Mouse (Mus musculus): Measurements from ENCODE around the gene Astl. TPM values are rescaled to one million over a fixed set of nuclear protein-coding genes. Genes with fewer than 3 reads are reported as not detected.

Astl gene
- polyA plus RNA-seq, 1 experiment from 2014 or later: 0.10 TPM

DNA sequence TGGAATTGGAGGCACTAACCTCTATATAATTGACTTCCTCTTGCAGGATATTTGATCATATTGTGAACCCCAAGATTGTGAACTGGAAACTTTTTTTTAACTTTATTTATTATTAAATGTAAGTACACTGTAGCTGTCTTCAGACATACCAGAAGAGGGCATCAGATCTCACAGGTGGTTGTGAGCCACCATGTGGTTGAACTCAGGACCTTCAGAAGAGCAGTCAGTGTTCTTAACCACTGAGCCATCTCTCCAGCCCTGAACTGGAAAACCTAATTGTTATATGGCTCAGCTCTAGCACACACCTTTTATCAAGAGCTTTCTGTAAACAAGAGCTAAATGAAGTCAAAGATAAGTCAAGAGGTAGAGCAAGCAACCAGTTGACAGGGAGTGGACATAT, 32.3 kb upstream of the Astl start:
- ATAC-seq (replicated peaks; ENCODE audit: insufficient number of reproducible peaks, low FRiP score, low TSS enrichment, low read depth): no peak
- Histone ChIP-seq H3K4me3 (ENCODE audit: low read depth, low read length) (no peak overlapping the region), H3K4me2 (ENCODE audit: low read depth, low read length) (no peak overlapping the region), H3K36me3 (replicated peaks; ENCODE audit: control insufficient read depth, insufficient read depth, low read depth, low read length) (no peaks in the 10 kb centered on the region), H3K27ac (replicated peaks; ENCODE audit: low read depth, low read length) (no peak overlapping the region), H3K9me3 (replicated peaks; ENCODE audit: control insufficient read depth, low read length) (no peaks in the 10 kb centered on the region), H3K4me1 (ENCODE audit: control insufficient read depth, insufficient read depth, low read length) (no peaks in the 10 kb centered on the region), H3K9ac (replicated peaks; ENCODE audit: low read length) (no peak overlapping the region), H3K27me3 (ENCODE audit: control insufficient read depth, insufficient read depth, low read length) (no peaks in the 10 kb centered on the region)
- DNase-seq (ENCODE audit: low spot score): no peak

DNA sequence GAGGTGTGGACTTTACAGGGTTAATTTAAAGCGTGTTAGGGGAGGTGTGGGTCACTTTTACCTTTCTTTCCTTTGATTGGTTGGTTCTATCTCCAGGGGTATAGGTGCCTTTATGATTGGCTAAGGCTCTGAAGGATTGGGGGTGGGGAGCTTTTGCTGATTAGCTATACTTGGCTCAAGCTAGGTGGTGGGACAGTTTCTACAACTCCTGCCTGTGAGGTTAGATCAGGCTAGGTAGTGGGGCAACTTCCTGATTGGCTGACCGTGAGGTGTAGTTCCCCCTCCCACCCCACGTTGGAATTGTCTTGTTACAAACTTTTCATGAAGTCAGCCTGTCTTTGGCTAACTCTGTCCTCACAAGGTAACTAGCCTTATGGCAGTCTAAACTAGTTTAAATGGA, 31.3 kb upstream of the Astl start:
- Histone ChIP-seq H3K4me2 (ENCODE audit: low read depth, low read length) (no peak overlapping the region), H3K4me1 (ENCODE audit: control insufficient read depth, insufficient read depth, low read length) (no peaks in the 10 kb centered on the region), H3K27ac (replicated peaks; ENCODE audit: low read depth, low read length) (no peak overlapping the region), H3K4me3 (ENCODE audit: low read depth, low read length) (no peak overlapping the region), H3K9me3 (replicated peaks; ENCODE audit: control insufficient read depth, low read length) (no peaks in the 10 kb centered on the region), H3K36me3 (replicated peaks; ENCODE audit: control insufficient read depth, insufficient read depth, low read depth, low read length) (no peaks in the 10 kb centered on the region), H3K27me3 (ENCODE audit: control insufficient read depth, insufficient read depth, low read length) (no peaks in the 10 kb centered on the region), H3K9ac (replicated peaks; ENCODE audit: low read length) (no peak overlapping the region)
- ATAC-seq (replicated peaks; ENCODE audit: insufficient number of reproducible peaks, low FRiP score, low TSS enrichment, low read depth) (no peak), DNase-seq (ENCODE audit: low spot score) (no peak)
- WGBS: 42% methylated on average over 3 of the region's 3 CpGs

DNA sequence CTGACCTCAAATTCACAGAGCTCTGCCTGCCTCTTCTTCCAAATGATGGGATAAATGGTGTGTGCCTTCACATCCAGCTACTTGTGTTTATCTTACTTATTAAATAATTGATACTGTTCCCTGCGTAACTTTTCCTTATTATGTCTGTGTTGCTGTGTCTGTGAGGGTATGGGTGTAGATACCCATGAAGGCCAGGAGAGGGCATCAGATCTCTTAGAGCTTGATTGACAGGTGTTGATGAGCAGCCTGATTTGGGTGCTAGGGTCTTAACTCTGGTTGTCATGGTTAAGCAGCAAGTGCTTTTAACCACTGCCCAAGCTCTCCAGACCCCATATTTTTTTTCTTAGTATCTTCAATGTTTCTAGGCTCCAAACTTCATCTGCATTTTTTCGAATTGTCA, 29.8 kb upstream of the Astl start:
- 88% methylated on average over 2 of the region's 2 CpGs for WGBS

DNA sequence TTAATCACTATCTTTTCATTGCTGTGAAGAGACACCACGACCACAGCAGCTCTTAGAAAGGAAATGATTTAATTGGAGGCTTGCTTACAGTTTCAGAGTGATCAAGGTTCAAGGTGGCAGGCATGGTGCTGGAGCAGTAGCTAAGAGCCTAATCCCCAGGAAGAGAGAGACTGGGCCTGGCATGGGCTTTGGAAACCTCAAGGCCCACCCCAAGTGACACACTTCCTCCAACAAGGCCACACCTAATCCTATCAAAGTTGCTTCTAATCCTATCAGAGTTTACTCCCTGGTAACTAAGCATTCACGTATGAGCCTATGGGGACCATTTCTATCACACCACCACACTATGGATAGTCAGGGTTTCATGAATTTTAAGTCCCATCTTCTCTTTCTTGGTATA, 28.2 kb upstream of the Astl start:
- Histone ChIP-seq H3K27me3 (ENCODE audit: control insufficient read depth, insufficient read depth, low read length) (no peaks in the 10 kb centered on the region), H3K36me3 (replicated peaks; ENCODE audit: control insufficient read depth, insufficient read depth, low read depth, low read length) (no peaks in the 10 kb centered on the region), H3K9me3 (replicated peaks; ENCODE audit: control insufficient read depth, low read length) (no peaks in the 10 kb centered on the region), H3K27ac (replicated peaks; ENCODE audit: low read depth, low read length) (no peak overlapping the region), H3K9ac (replicated peaks; ENCODE audit: low read length) (no peak overlapping the region), H3K4me1 (ENCODE audit: control insufficient read depth, insufficient read depth, low read length) (no peaks in the 10 kb centered on the region), H3K4me3 (ENCODE audit: low read depth, low read length) (no peak overlapping the region), H3K4me2 (ENCODE audit: low read depth, low read length) (no peak overlapping the region)
- WGBS: 59% methylated on average over 2 of the region's 2 CpGs
- DNase-seq (ENCODE audit: low spot score) (no peak), ATAC-seq (replicated peaks; ENCODE audit: insufficient number of reproducible peaks, low FRiP score, low TSS enrichment, low read depth) (no peak)

More for the DNA sequence above, 29.8 kb upstream of the Astl start:
- Histone ChIP-seq H3K9me3 (replicated peaks; ENCODE audit: control insufficient read depth, low read length) (no peaks in the 10 kb centered on the region), H3K4me2 (ENCODE audit: low read depth, low read length) (no peak overlapping the region), H3K36me3 (replicated peaks; ENCODE audit: control insufficient read depth, insufficient read depth, low read depth, low read length) (no peaks in the 10 kb centered on the region), H3K27me3 (ENCODE audit: control insufficient read depth, insufficient read depth, low read length) (no peaks in the 10 kb centered on the region), H3K9ac (replicated peaks; ENCODE audit: low read length) (no peak overlapping the region), H3K27ac (replicated peaks; ENCODE audit: low read depth, low read length) (no peak overlapping the region), H3K4me1 (ENCODE audit: control insufficient read depth, insufficient read depth, low read length) (no peaks in the 10 kb centered on the region), H3K4me3 (ENCODE audit: low read depth, low read length) (no peak overlapping the region)
- no peak for DNase-seq (ENCODE audit: low spot score)
- no peak for ATAC-seq (replicated peaks; ENCODE audit: insufficient number of reproducible peaks, low FRiP score, low TSS enrichment, low read depth)

DNA sequence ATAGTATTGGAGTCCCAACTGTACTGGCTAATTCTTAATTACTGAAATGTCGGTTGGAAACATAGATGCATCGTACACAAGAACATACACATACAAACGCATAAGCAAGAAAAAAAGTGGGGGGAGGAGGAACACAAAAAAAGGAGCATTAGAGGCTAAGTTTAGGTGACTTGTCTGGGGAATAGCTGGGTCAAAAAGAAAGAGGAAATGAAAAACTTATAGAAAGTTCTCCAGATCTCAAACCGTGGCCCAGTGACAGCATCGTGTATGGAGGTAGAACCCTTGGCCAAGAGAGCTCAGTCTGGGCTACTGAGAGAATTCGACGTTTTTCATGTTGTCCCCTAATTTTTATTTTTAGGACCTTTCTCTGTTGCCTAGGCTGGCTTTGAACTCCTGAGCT, 27.8 kb upstream of the Astl start:
- Histone ChIP-seq H3K36me3 (replicated peaks; ENCODE audit: control insufficient read depth, insufficient read depth, low read depth, low read length) (no peaks in the 10 kb centered on the region), H3K4me3 (ENCODE audit: low read depth, low read length) (no peak overlapping the region), H3K4me2 (ENCODE audit: low read depth, low read length) (no peak overlapping the region), H3K4me1 (ENCODE audit: control insufficient read depth, insufficient read depth, low read length) (no peaks in the 10 kb centered on the region), H3K27me3 (ENCODE audit: control insufficient read depth, insufficient read depth, low read length) (no peaks in the 10 kb centered on the region), H3K9me3 (replicated peaks; ENCODE audit: control insufficient read depth, low read length) (no peaks in the 10 kb centered on the region), H3K9ac (replicated peaks; ENCODE audit: low read length) (no peak overlapping the region), H3K27ac (replicated peaks; ENCODE audit: low read depth, low read length) (no peak overlapping the region)
- WGBS: 91% methylated on average over 7 of the region's 7 CpGs
- no peak for ATAC-seq (replicated peaks; ENCODE audit: insufficient number of reproducible peaks, low FRiP score, low TSS enrichment, low read depth)
- no peak for DNase-seq (ENCODE audit: low spot score)

DNA sequence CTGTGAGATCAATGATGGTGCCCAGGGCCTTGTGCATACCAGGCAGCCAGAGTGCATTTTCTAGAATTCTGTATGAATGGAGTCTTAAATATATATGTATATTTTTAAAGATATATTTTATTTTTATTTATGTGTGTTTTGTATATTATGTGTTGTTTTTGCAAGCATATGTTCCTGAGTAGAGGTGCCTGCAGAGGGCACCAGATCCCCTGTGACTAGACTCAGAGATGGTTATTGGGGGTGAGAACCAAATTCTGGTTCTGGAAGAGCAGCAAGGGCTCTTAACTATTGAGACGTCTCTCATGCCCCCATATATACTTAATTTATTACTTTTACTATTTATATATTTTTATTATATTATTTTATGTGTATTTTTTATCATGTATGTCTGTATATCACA, 27.2 kb upstream of the Astl start:
- no peak overlapping the region for H3K9ac ChIP-seq (replicated peaks; ENCODE audit: low read length)
- H3K27ac ChIP-seq (replicated peaks; ENCODE audit: low read depth, low read length): no peak overlapping the region
- 83% methylated on average over 1 of the region's 1 CpGs for WGBS
- no peaks in the 10 kb centered on the region for H3K27me3 ChIP-seq (ENCODE audit: control insufficient read depth, insufficient read depth, low read length)
- no peak overlapping the region for H3K4me2 ChIP-seq (ENCODE audit: low read depth, low read length)
- no peak overlapping the region for H3K4me3 ChIP-seq (ENCODE audit: low read depth, low read length)
- DNase-seq (ENCODE audit: low spot score) (no peak), ATAC-seq (replicated peaks; ENCODE audit: insufficient number of reproducible peaks, low FRiP score, low TSS enrichment, low read depth) (no peak)
- no peaks in the 10 kb centered on the region for H3K9me3 ChIP-seq (replicated peaks; ENCODE audit: control insufficient read depth, low read length)
- no peaks in the 10 kb centered on the region for H3K36me3 ChIP-seq (replicated peaks; ENCODE audit: control insufficient read depth, insufficient read depth, low read depth, low read length)
- H3K4me1 ChIP-seq (ENCODE audit: control insufficient read depth, insufficient read depth, low read length): no peaks in the 10 kb centered on the region

DNA sequence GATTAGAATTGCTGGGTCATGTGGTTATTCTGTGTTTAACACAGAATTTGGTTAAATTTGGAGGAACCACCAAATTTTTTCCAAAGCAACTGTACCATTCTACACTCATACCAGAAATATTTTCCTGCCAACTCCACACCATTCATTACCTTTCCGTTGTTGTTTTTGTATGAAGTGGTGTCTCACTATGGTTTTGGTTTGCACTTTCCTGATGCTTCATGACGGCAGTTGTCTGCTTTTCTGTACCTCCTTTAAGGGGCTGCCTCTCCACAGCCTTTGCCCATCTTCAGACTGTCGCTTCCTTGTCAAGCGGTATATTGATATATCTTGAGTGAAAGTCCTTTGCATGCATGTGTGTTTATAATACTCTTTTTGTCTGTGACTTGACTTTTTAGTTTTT, 25.6 kb upstream of the Astl start:
- no peaks in the 10 kb centered on the region for H3K9me3 ChIP-seq (replicated peaks; ENCODE audit: control insufficient read depth, low read length)
- no peak for DNase-seq (ENCODE audit: low spot score)
- H3K27me3 ChIP-seq (ENCODE audit: control insufficient read depth, insufficient read depth, low read length): no peaks in the 10 kb centered on the region
- 90% methylated on average over 4 of the region's 4 CpGs for WGBS
- no peak overlapping the region for H3K9ac ChIP-seq (replicated peaks; ENCODE audit: low read length)
- H3K4me2 ChIP-seq (ENCODE audit: low read depth, low read length): no peak overlapping the region
- ATAC-seq (replicated peaks; ENCODE audit: insufficient number of reproducible peaks, low FRiP score, low TSS enrichment, low read depth): no peak
- no peak overlapping the region for H3K27ac ChIP-seq (replicated peaks; ENCODE audit: low read depth, low read length)
- no peaks in the 10 kb centered on the region for H3K36me3 ChIP-seq (replicated peaks; ENCODE audit: control insufficient read depth, insufficient read depth, low read depth, low read length)
- H3K4me3 ChIP-seq (ENCODE audit: low read depth, low read length): no peak overlapping the region
- H3K4me1 ChIP-seq (ENCODE audit: control insufficient read depth, insufficient read depth, low read length): no peaks in the 10 kb centered on the region

DNA sequence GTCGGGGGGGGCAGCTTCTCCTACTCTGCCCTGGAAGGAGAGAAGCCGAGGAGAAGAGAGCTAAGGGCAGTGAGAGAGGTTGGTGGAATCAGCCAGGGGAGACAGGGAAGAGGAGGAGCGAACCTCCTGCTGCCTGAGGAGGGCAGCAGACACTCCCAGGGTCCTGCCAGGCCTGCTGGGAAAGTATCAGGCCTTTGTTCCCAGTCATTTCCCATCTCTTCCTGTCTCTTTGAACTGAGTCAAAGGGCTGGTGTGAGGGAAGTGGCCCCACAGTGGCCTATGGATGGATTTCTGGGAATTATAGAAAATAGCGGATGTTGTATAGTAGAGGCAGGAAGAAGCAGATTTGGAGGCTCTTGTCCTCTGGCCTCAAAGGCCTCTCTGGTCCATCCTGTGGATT, 24.6 kb upstream of the Astl start:
- H3K27ac ChIP-seq (replicated peaks; ENCODE audit: low read depth, low read length): no peak overlapping the region
- H3K4me1 ChIP-seq (ENCODE audit: control insufficient read depth, insufficient read depth, low read length): no peaks in the 10 kb centered on the region
- WGBS: 46% methylated on average over 4 of the region's 4 CpGs

More for the DNA sequence above, 24.6 kb upstream of the Astl start:
- Histone ChIP-seq H3K36me3 (replicated peaks; ENCODE audit: control insufficient read depth, insufficient read depth, low read depth, low read length) (no peaks in the 10 kb centered on the region), H3K4me3 (ENCODE audit: low read depth, low read length) (no peak overlapping the region), H3K4me2 (ENCODE audit: low read depth, low read length) (no peak overlapping the region), H3K27me3 (ENCODE audit: control insufficient read depth, insufficient read depth, low read length) (no peaks in the 10 kb centered on the region), H3K9ac (replicated peaks; ENCODE audit: low read length) (no peak overlapping the region), H3K9me3 (replicated peaks; ENCODE audit: control insufficient read depth, low read length) (no peaks in the 10 kb centered on the region)
- DNase-seq (ENCODE audit: low spot score) (no peak), ATAC-seq (replicated peaks; ENCODE audit: insufficient number of reproducible peaks, low FRiP score, low TSS enrichment, low read depth) (no peak)
